Mouse (Mus musculus) heart, adult 9 months (tissue): ENCODE measurements around the gene Phyhd1.

Experiments used
- DNase-seq, 2 experiments: peaks; one replicate each; pipeline ENCODE4 v3.0.0; 2022; ENCODE audit warnings: low spot score in 2 of 2

Phyhd1 gene

GRCm38 (mm10) chr2:30255631-30256395 lies 10.2 kb upstream of the Phyhd1 start:
- no peak for DNase-seq

GRCm38 (mm10) chr2:30256616-30257350 lies 9.2 kb upstream of the Phyhd1 start:
- no peak for DNase-seq

GRCm38 (mm10) chr2:30257699-30258460 lies 8.1 kb upstream of the Phyhd1 start:
- DNase-seq = no peak

GRCm38 (mm10) chr2:30258600-30258999 lies 7.4 kb upstream of the Phyhd1 start:
- peak; percentile 89 to 96 for DNase-seq

GRCm38 (mm10) chr2:30259131-30260064 lies 6.6 kb upstream of the Phyhd1 start:
- no peak for DNase-seq

GRCm38 (mm10) chr2:30261064-30261736 lies 4.8 kb upstream of the Phyhd1 start:
- peak in 1 of 2 experiments; percentile 8 for DNase-seq

- peak in 1 of 2 experiments; percentile 4 for DNase-seq
Observed at GRCm38 (mm10) chr2:30261921-30262839, 3.8 kb upstream of the Phyhd1 start.

GRCm38 (mm10) chr2:30262840-30263441 lies 3.1 kb upstream of the Phyhd1 start:
- peak; percentile 66 to 74 for DNase-seq

GRCm38 (mm10) chr2:30263811-30264210 lies 2.2 kb upstream of the Phyhd1 start:
- no peak for DNase-seq

- no peak for DNase-seq
Observed at GRCm38 (mm10) chr2:30264671-30265519, 1.1 kb upstream of the Phyhd1 start.

GRCm38 (mm10) chr2:30266392-30266941 lies 464 bp downstream of the Phyhd1 start:
- peak; percentile 82 to 86 for DNase-seq

GRCm38 (mm10) chr2:30267466-30267865 lies 1.5 kb downstream of the Phyhd1 start:
- no peak for DNase-seq

- no peak for DNase-seq
Observed at GRCm38 (mm10) chr2:30268371-30268770, 2.4 kb downstream of the Phyhd1 start.

GRCm38 (mm10) chr2:30269241-30269990 lies 3.4 kb downstream of the Phyhd1 start:
- no peak for DNase-seq

- DNase-seq = peak; percentile 91 to 96
Observed at GRCm38 (mm10) chr2:30270134-30270533, 4.1 kb downstream of the Phyhd1 start.

- DNase-seq = no peak
Observed at GRCm38 (mm10) chr2:30280743-30281142, 14.7 kb downstream of the Phyhd1 start, which contains the start of gene Gm28038. Gene Gm28038, plus strand, starts transcription at chr2:30281043.

- no peak for DNase-seq
Observed at GRCm38 (mm10) chr2:30281651-30282050, 15.6 kb downstream of the Phyhd1 start.
